ENCODE assay signal across 14 mouse cellular contexts in the genomic region with DNA sequence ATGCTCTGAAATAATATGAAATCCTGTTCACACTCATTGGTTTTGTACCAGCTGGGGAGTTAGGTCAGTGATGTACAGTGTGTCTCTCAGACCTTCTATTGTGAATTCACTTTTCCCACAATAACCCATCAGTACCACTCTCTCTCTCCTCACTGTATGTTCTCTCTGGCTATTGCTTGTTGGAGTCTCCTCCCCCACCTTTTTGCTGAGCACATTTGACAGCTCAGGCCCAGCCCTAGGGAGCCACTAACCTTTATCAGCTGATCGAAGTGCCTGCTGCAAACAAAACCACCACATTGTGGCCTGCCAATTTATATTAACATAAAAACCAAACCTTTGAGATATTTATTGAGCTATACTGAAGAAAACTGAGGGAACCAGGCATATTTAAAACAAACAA. TPM values are rescaled to one million over a fixed set of nuclear protein-coding genes. Genes with fewer than 3 reads are reported as not detected.
DNase-seq lines count a peak whose midpoint lies in the region; ATAC-seq lines count a peak whose summit lies in the region.
"Had no signal": no experiment of that assay in that cellular context is flagged by ENCODE, and none has a peak within 500 bp of the region (broad histone marks: within the 10 kb centered on the region; RNA-seq: fewer than 3 reads in every experiment).

No protein-coding gene starts in this region.

- H3K4me1 ChIP-seq in forebrain, embryonic 13.5 days: peaks cover 12% of the 10 kb centered on the region
- peaks cover 13% of the 10 kb centered on the region for H3K4me1 ChIP-seq in midbrain, embryonic 10.5 days
- H3K4me1 ChIP-seq: liver, embryonic 13.5 days had no signal

- H3K27ac ChIP-seq in forebrain, embryonic 13.5 days: no peak overlapping the region; the same call in 1 of the 2 replicates
- no peak overlapping the region for H3K27ac ChIP-seq in midbrain, embryonic 10.5 days (replicated peaks)
- H3K27ac ChIP-seq: heart, embryonic 10.5 days; liver, embryonic 13.5 days had no signal

- H3K9me3 ChIP-seq in forebrain, embryonic 13.5 days (replicated peaks): no peaks in the 10 kb centered on the region
- H3K9me3 ChIP-seq in midbrain, embryonic 10.5 days (replicated peaks): 0 out of 2 replicates have a peak, but pooled peaks cover 3% of the 10 kb centered on the region
- H3K9me3 ChIP-seq: heart, embryonic 10.5 days; liver, embryonic 13.5 days had no signal

- peak; percentile 18; the same call in 1 of the 2 replicates for ATAC-seq in frontal cortex, adult (ENCODE audit: low TSS enrichment)
- ATAC-seq in forebrain, embryonic 13.5 days: peak; percentile 23
- ATAC-seq: intestine, embryonic 16.5 days had no signal

- 30% methylated on average over 1 of the region's 1 CpGs for WGBS in forebrain, embryonic 13.5 days
- 69% methylated on average over 1 of the region's 1 CpGs for WGBS in midbrain, embryonic 10.5 days

- H3K27me3 ChIP-seq in forebrain, embryonic 13.5 days: no peaks in the 10 kb centered on the region
- H3K27me3 ChIP-seq in midbrain, embryonic 10.5 days (ENCODE audit: low read depth, poor library complexity, severe bottlenecking): peaks cover 5% of the 10 kb centered on the region; the same call in 1 of the 2 replicates

- DNase-seq in frontal cortex, postnatal 25 days (ENCODE audit: low spot score in 2 of 2): no peak
- DNase-seq in MN1 (ENCODE audit: low spot score): peak; percentile 34
- no peak for DNase-seq in midbrain, embryonic 10.5 days (ENCODE audit: low spot score)
- no peak for DNase-seq in thymus, postnatal 0 days (ENCODE audit: low spot score)
- no peak for DNase-seq in adrenal gland, postnatal 4 days (ENCODE audit: low spot score in 2 of 2)
- DNase-seq in heart, adult 18-20 months: no peak
- DNase-seq: B cell, adult 2 months; liver, embryonic 13.5 days; thymus, postnatal 36 days had no signal

- H3K4me3 ChIP-seq in forebrain, embryonic 13.5 days: peak overlapping the region; percentile 86
- peak overlapping the region; percentile 92 for H3K4me3 ChIP-seq in midbrain, embryonic 10.5 days
- H3K4me3 ChIP-seq: liver, embryonic 13.5 days had no signal

- peak overlapping the region; percentile 85 for H3K9ac ChIP-seq in forebrain, embryonic 13.5 days
- H3K9ac ChIP-seq: liver, embryonic 13.5 days had no signal

- peaks cover 12% of the 10 kb centered on the region for H3K36me3 ChIP-seq in forebrain, embryonic 13.5 days (ENCODE audit: poor library complexity, severe bottlenecking)
- peaks cover 10% of the 10 kb centered on the region for H3K36me3 ChIP-seq in midbrain, embryonic 10.5 days
- H3K36me3 ChIP-seq: heart, embryonic 10.5 days; liver, embryonic 13.5 days had no signal

- peak overlapping the region; percentile 73 for H3K4me2 ChIP-seq in forebrain, embryonic 13.5 days

RNA-seq across cellular contexts. Expression of a gene that starts 1.6 kb away (rescaled TPM):
- 143 and 157 TPM in 2 replicates for polyA plus RNA-seq in forebrain, embryonic 13.5 days (2015; fragmentation: Nextera tagmentation; extraction: Ambion mirVana)
- 39.1 and 52.2 TPM in 2 replicates for polyA plus RNA-seq in midbrain, embryonic 10.5 days (2016; fragmentation: Nextera tagmentation; extraction: Ambion mirVana)
- 2.2 and 2.4 TPM in 2 replicates for polyA plus RNA-seq in thymus, postnatal 0 days (2015; fragmentation: Nextera tagmentation; extraction: Ambion mirVana)
- 10 to 100 TPM; 31.8 to 34.9 TPM for total RNA-seq in adrenal gland, postnatal 4 days (2021)
- total RNA-seq in heart, adult 18-20 months (2021): 1 to 10 TPM; 3.1 to 4.3 TPM
- total RNA-seq: megakaryocyte, adult 5-6 weeks had no signal

RNA-seq across cellular contexts. Expression of a gene that starts 16.0 kb away (rescaled TPM):
- 16.0 and 16.3 TPM in 2 replicates for polyA plus RNA-seq in forebrain, embryonic 13.5 days (2015; fragmentation: Nextera tagmentation; extraction: Ambion mirVana)
- polyA plus RNA-seq in midbrain, embryonic 10.5 days (2016; fragmentation: Nextera tagmentation; extraction: Ambion mirVana): 9.3 and 12.1 TPM in 2 replicates
- 16.7 and 19.9 TPM in 2 replicates for polyA plus RNA-seq in thymus, postnatal 0 days (2015; fragmentation: Nextera tagmentation; extraction: Ambion mirVana)
- 10 to 100 TPM; 24.6 to 26.4 TPM for total RNA-seq in adrenal gland, postnatal 4 days (2021)
- 10 to 100 TPM in 1 of 2 experiments, 1 to 10 TPM in 1; 9.9 to 11.9 TPM for total RNA-seq in heart, adult 18-20 months (2021)

RNA-seq across cellular contexts. Expression of a gene that starts 50.0 kb away (rescaled TPM):
- polyA plus RNA-seq in forebrain, embryonic 13.5 days (2015; fragmentation: Nextera tagmentation; extraction: Ambion mirVana): 101 TPM in 2 replicates
- polyA plus RNA-seq in midbrain, embryonic 10.5 days (2016; fragmentation: Nextera tagmentation; extraction: Ambion mirVana): 90.8 and 95.5 TPM in 2 replicates
- polyA plus RNA-seq in thymus, postnatal 0 days (2015; fragmentation: Nextera tagmentation; extraction: Ambion mirVana): 101 and 105 TPM in 2 replicates
- total RNA-seq in adrenal gland, postnatal 4 days (2021): 10 to 100 TPM; 75.2 to 89.6 TPM
- 10 to 100 TPM; 51.0 to 64.7 TPM for total RNA-seq in heart, adult 18-20 months (2021)

Comparison
In these comparisons a context has a peak if more than half of its experiments do, and no peak if none do; other contexts are left out.
1. RNA of a gene that starts 1.6 kb away (polyA plus RNA-seq): 143 to 157 TPM in forebrain, embryonic 13.5 days and 39.1 to 52.2 TPM in midbrain, embryonic 10.5 days; 2.2 to 2.4 TPM in thymus, postnatal 0 days; every median in the first group is over 10 times any median in the second.